Mouse (Mus musculus) small intestine, adult 2 months (tissue): ENCODE measurements around the gene 9130019O22Rik. TPM values are rescaled to one million over a fixed set of nuclear protein-coding genes. Genes with fewer than 3 reads are reported as not detected.

Experiments
- H3K27ac ChIP-seq: fragments of 200-500 bp; 2 replicates; pipeline ENCODE4 v1.5.1; 2012; ENCODE audit warnings: low read depth, low read length, control low read depth, inconsistent platforms; ENCODE audit not compliant: insufficient read depth
- H3K27me3 ChIP-seq: fragments of 200-500 bp; 2 replicates; pipeline ENCODE4 v1.6.1; 2012; ENCODE audit warnings: mild to moderate bottlenecking, moderate library complexity, low read length, inconsistent platforms; ENCODE audit not compliant: control insufficient read depth, insufficient read depth
- H3K36me3 ChIP-seq: fragments of 200-500 bp; 2 replicates; pipeline ENCODE4 v1.6.1; 2012; ENCODE audit warnings: mild to moderate bottlenecking, low read length, control low read depth, inconsistent platforms; ENCODE audit not compliant: control insufficient read depth, insufficient read depth
- H3K4me1 ChIP-seq: fragments of 200-500 bp; 2 replicates; pipeline ENCODE4 v1.6.1; 2012; ENCODE audit warnings: low read length, inconsistent platforms, mixed read lengths; ENCODE audit not compliant: control insufficient read depth, insufficient read depth, insufficient read length
- H3K4me3 ChIP-seq: fragments of 200-500 bp; 2 replicates; pipeline ENCODE4 v1.5.1; 2012; ENCODE audit warnings: low read depth, mild to moderate bottlenecking, control low read depth, inconsistent platforms, low read length, moderate library complexity
- CTCF ChIP-seq: fragments of 200-500 bp; IDR thresholded peaks from 2 replicates; pipeline ENCODE4 v1.5.1; 2012; ENCODE audit warnings: low read depth, mild to moderate bottlenecking, control low read depth, inconsistent platforms, low read length, moderate library complexity, mixed read lengths; ENCODE audit not compliant: insufficient replicate concordance, insufficient read length; ENCODE audit errors: extremely low read depth
- POLR2A ChIP-seq: fragments of 200-500 bp; IDR thresholded peaks from 2 replicates; pipeline ENCODE4 v1.6.1; 2012; ENCODE audit warnings: low read depth, mild to moderate bottlenecking, control low read depth, inconsistent platforms, low read length, moderate library complexity
- WGBS: fragments of 180-500 bp; shearing (Covaris S2); methylation state at CpG from one replicate; pipeline ENCODE4 v1.1.7; 2018; 5-methylcytosine and 5-hydroxymethylcytosine counted together
- polyA plus RNA-seq: library from polyadenylated mRNA; depleted of rRNA; stranded (reverse); fragments of >200 nt; gene quantifications from 2 replicates; pipeline ENCODE4 v1.2.3, GENCODE M21; 2012; rRNA removed

9130019O22Rik gene
- 4.5 and 7.3 TPM in 2 replicates for polyA plus RNA-seq

DNA sequence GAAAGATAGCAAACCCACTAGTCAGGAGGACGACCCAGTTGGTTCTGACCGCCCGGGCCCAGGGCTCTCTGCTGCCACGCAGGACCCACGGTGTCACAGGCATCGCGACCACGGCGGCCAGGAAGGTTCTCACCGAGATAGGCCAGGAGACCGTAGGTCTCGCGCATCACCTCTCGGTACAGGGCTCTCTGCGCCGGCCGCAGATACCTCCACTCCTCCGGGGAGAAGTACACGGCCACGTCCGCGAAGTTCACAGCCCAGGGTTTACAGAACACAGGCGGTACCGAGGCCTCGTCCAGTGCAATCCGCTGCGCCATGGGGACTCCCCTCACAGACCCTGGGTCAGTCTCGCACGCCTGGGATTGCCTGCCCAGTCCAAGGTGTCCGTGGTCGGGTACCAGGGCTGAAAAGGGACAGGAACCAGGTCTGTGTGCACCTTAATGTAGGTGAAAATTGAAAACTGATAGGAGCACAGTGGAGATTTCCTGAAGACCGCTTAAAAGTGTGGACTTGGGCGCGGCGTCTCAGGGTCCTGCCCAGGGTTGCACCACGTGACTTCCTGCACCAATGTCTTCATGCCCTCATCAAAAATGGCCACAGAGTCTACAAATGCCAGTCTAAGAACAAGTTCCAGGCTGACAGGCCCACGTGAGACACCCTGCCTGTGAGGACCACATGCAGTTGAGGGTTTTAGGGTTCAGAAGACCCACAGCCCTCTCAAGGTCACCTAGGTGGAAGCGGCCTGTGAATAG lies at the start of gene 9130019O22Rik:
TSS of gene 9130019O22Rik (minus strand) at position 526 of the 752 bp plus-strand sequence.
- Histone ChIP-seq H3K4me3 (peak within 1 kb of the TSS; percentile 76), H3K4me1 (peaks cover 1% of the 10 kb centered on the region; the same call in 1 of the 2 replicates), H3K27ac (peak within 1 kb of the TSS; percentile 21; the same call in 1 of the 2 replicates), H3K27me3 (no peaks in the 10 kb centered on the region), H3K36me3 (peaks cover 13% of the 10 kb centered on the region)
- TF ChIP-seq CTCF (no peak), POLR2A (no peak)
- 6% methylated on average over 35 of the region's 38 CpGs for WGBS

DNA sequence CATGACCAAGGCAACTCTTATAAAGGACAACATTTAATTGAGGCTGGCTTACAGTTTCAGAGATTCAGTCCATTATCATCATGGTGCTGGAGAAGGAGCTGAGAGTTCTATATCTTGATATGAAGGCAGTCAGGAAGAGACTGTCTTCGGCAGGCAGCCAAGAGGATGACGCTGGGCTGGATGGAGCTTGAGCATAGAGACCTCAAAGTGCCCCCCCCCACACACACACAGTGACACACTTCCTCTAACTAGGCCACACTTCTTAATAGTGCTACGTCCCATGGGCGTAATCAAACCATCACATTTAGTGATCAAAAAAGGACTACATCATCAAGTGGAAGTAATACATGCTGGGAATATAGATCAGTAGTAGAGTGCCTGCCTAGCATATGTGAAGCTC lies 48.2 kb upstream of the 9130019O22Rik start:
- no peak overlapping the region for H3K27ac ChIP-seq

DNA sequence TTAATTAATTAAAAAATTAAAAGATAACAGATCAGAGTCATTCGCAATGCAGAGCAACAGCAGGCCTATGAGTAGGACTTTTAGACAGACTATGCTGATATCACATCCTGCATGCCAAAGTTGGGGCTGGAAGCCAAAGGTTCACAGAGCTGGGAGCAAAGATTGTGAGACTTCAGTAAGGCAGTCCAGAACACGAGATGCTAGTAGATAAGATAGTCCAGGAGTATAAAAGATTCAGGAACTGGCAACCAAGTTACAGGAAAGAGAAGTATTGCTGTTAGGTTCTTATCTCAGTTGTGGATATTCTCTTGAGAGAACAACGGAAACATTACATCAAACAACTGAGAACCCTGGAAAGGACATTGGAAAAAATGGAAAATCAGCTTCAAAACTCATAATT lies 39.4 kb upstream of the 9130019O22Rik start:
- peak overlapping the region; percentile 74; the same call in 1 of the 2 replicates for H3K27ac ChIP-seq
- TF ChIP-seq CTCF (no peak), POLR2A (no peak)
- 33% methylated on average over 3 of the region's 3 CpGs for WGBS

More for the DNA sequence above, 48.2 kb upstream of the 9130019O22Rik start:
- Histone ChIP-seq H3K27me3 (no peaks in the 10 kb centered on the region), H3K4me1 (no peaks in the 10 kb centered on the region), H3K36me3 (no peaks in the 10 kb centered on the region), H3K4me3 (no peak overlapping the region)
- TF ChIP-seq POLR2A (no peak), CTCF (no peak)
- 95% methylated on average over 4 of the region's 4 CpGs for WGBS

DNA sequence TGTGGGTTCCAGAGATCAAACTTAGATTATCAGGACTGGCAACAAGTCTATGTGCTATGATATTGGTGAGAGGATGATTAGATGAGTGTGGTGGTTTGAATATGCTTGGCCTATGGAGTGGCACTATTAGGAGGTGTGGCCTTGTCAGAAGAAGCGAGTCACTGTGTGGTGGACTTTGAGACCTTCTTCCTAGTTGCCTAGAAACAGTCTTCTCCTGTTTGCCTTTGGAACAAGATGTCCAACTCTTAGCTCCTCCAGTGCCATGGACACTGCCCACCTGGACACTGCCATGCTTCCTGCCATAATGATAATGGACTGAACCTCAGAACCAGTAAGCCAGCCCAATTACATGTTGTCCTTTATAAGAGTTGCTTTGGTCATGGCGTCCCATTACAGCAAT lies 38.9 kb upstream of the 9130019O22Rik start:
- Histone ChIP-seq H3K27ac (peak overlapping the region; percentile 77; the same call in 1 of the 2 replicates), H3K36me3 (no peaks in the 10 kb centered on the region), H3K4me1 (peaks cover 10% of the 10 kb centered on the region), H3K4me3 (no peak overlapping the region), H3K27me3 (no peaks in the 10 kb centered on the region)
- 60% methylated on average over 2 of the region's 2 CpGs for WGBS
- TF ChIP-seq POLR2A = no peak
- no peak for TF ChIP-seq CTCF

More for the DNA sequence above, 39.4 kb upstream of the 9130019O22Rik start:
- Histone ChIP-seq H3K36me3 (no peaks in the 10 kb centered on the region), H3K27me3 (no peaks in the 10 kb centered on the region), H3K4me3 (no peak overlapping the region), H3K4me1 (peaks cover 8% of the 10 kb centered on the region)

DNA sequence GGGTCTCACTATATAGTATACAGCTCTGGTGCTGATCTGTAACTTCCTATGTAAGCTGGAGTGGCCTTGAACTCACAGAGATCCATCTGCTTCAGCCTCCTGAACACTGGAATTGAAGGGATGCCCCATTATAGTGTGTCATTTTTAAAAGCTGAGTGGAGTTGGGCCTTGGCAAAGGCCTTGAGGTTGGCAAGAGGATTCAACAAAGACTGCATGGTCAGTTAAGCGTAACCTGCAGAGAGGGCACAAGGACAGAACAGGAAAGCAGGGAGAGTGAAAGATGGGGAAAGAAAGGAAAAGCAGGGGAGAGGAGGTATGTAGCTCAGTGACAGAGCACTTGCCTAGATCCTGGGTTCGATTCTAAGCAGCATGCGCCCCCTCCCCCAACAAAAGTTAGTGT lies 38.3 kb upstream of the 9130019O22Rik start:
- TF ChIP-seq CTCF (no peak), POLR2A (no peak)
- peak overlapping the region; percentile 41 for H3K27ac ChIP-seq
- H3K4me1 ChIP-seq = peaks cover 10% of the 10 kb centered on the region
- no peaks in the 10 kb centered on the region for H3K27me3 ChIP-seq
- no peak overlapping the region for H3K4me3 ChIP-seq
- 82% methylated on average over 3 of the region's 3 CpGs for WGBS
- H3K36me3 ChIP-seq = no peaks in the 10 kb centered on the region

DNA sequence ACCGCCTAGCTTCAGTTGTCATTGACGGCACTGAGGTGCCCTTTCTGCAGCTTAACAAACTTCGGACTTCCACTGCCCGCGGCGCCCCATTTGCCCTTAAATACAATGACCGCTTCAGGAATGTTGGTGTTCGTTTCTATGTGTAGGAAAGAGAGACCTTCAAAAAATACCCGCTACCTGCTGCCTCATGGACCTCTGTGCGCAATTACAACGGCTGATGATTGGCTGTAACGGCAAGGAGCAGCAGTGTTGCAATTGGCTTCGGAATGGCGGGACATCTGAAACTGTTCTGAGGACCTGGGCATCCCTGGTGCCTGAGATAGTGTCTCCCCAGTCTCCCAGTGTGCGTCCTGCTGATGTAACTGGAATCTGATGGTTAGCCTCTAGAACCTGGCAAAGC lies 35.3 kb upstream of the 9130019O22Rik start:
- Histone ChIP-seq H3K27me3 (no peaks in the 10 kb centered on the region), H3K36me3 (peaks cover 9% of the 10 kb centered on the region), H3K27ac (no peak overlapping the region), H3K4me3 (peak overlapping the region; percentile 85), H3K4me1 (peaks cover 10% of the 10 kb centered on the region)
- WGBS = 1% methylated on average over 15 of the region's 15 CpGs
- no peak for TF ChIP-seq CTCF
- no peak for TF ChIP-seq POLR2A

DNA sequence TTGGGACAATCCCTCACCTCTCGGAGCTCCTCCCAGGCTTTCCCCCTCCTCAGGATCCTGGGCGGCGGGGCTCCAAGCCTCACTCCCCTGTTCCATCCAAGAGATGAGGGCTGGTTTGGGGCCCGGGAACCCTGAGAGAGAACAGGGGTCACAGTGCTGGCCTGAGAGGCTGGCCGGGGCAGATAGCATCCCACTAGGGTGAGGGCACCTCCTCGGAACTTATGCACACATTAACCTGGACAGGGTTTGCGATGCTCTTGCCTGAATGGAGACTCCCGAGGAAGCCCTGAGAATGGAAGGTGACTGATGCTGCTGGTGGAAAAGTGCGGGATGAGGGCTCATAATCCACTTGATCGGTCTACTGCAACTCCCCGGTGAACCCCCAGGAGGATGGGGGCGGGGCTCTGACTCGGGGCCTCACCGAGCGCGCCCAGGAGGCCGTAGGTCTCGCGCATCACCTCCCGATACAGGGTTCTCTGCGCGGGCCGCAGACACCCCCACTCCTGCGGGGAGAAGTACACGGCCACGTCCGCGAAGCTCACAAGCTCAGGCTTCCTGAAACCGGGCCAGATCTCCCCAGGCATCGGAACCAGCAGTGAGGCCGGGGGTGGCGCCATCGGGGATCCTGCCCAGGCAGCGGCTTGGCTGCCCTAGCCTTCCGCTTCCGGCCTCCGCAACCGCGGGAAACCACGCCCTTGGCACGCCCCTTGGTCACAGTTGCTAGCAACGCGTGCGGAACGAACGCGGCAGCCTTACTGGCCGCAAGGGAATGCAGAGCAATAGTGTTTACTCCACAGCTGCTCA lies 34.6 kb upstream of the 9130019O22Rik start, which contains the start of gene Zfp688:
TSS of gene Zfp688 (minus strand) at position 681 of the 804 bp plus-strand sequence.
- under 1% methylated on average over 48 of the region's 48 CpGs for WGBS
- H3K4me3 ChIP-seq = peak within 1 kb of the TSS; percentile 85
- H3K27ac ChIP-seq = peak within 1 kb of the TSS; percentile 55; the same call in 1 of the 2 replicates
- no peak for TF ChIP-seq CTCF
- peak; percentile 74; the same call in 1 of the 2 replicates for TF ChIP-seq POLR2A
- H3K27me3 ChIP-seq = no peaks in the 10 kb centered on the region
- peaks cover 9% of the 10 kb centered on the region for H3K36me3 ChIP-seq
- peaks cover 10% of the 10 kb centered on the region for H3K4me1 ChIP-seq
